In the genomic region with DNA sequence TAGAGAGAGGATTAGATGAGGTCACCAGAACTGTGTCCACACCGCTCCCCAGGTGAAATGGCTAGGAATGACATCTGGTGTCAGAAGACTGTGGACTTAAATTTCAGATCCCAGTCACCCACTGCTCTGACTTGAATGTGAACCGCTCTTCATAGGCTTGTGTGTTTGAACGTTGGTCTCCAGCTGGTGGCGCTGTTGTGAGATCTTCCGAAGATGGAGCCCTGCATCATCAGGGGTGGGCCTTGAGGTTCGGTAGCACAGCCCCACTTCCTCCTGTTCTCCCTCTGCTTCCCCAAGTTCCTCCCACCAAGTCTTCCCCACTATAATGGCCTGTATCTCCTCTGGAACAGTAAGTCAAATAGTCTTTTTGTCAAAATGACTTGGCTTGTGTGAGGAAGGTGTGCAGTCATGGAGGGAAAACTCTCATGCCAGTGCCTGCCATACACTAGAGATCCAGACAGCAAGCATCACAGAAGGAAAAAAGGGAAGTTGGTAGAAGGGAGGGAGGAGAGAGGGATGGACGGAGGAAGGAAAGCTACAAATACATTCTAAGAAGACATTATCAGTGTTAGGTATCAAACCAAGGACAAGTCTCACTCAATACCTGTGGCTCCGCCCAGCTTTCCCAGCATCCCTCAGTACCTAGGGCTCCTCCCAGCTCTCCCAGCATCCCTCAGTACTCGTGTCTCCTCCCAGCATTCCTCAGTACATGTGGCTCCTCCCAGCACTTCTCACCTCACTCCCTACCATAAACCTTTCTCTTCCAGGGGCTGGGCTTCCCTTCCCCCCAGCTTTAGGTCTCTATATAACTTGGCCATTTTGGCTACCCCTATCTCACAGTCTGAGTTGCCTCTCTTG, we compare ENCODE assay signal across 8 mouse cellular contexts.
DNase-seq lines count a peak whose midpoint lies in the region; ATAC-seq and TF ChIP-seq lines count a peak whose summit lies in the region.
"Had no signal": no experiment of that assay in that cellular context is flagged by ENCODE, and none has a peak within 500 bp of the region (broad histone marks: within the 10 kb centered on the region; RNA-seq: fewer than 3 reads in every experiment).

No protein-coding gene starts in this region.

- DNase-seq in lung, postnatal 0 days (ENCODE audit: low spot score) = no peak
- DNase-seq in lung, postnatal 25 days (ENCODE audit: low spot score) = no peak
- peak; percentile 24 for DNase-seq in T-cell, adult 2 months (ENCODE audit: low spot score)
- peak; percentile 4 for DNase-seq in liver, embryonic 13.5 days
- peak; percentile 51 for DNase-seq in thymus, postnatal 0 days (ENCODE audit: low spot score)
- no peak for DNase-seq in urinary bladder, postnatal 14 days (ENCODE audit: low spot score)

- H3K4me3 ChIP-seq in lung, postnatal 0 days (ENCODE audit: low read depth, low read length) = no peak overlapping the region
- no peak overlapping the region for H3K4me3 ChIP-seq in liver, embryonic 13.5 days (replicated peaks)
- H3K4me3 ChIP-seq in kidney, embryonic 16.5 days (ENCODE audit: low read length) = no peak overlapping the region
- H3K4me3 ChIP-seq: heart, embryonic 12.5 days had no signal

- ATAC-seq in lung, postnatal 0 days = no peak
- no peak for ATAC-seq in liver, embryonic 13.5 days (ENCODE audit: low read depth)
- ATAC-seq in kidney, embryonic 16.5 days (ENCODE audit: low FRiP score, low TSS enrichment) = no peak

- no peaks in the 10 kb centered on the region for H3K36me3 ChIP-seq in lung, postnatal 0 days (ENCODE audit: insufficient read depth, low read length)
- no peaks in the 10 kb centered on the region for H3K36me3 ChIP-seq in liver, embryonic 13.5 days
- H3K36me3 ChIP-seq in kidney, embryonic 16.5 days (ENCODE audit: insufficient read depth, low read length) = no peaks in the 10 kb centered on the region
- H3K36me3 ChIP-seq: heart, embryonic 12.5 days had no signal

- no peaks in the 10 kb centered on the region for H3K9me3 ChIP-seq in lung, postnatal 0 days (ENCODE audit: low read length)
- no peaks in the 10 kb centered on the region for H3K9me3 ChIP-seq in liver, embryonic 13.5 days (replicated peaks)
- no peaks in the 10 kb centered on the region for H3K9me3 ChIP-seq in kidney, embryonic 16.5 days (ENCODE audit: low read length)
- H3K9me3 ChIP-seq: heart, embryonic 12.5 days had no signal

- TF ChIP-seq CTCF in lung, postnatal 0 days (IDR thresholded peaks at IDR 0.05) = peak; percentile 42

- H3K27ac ChIP-seq in lung, postnatal 0 days (ENCODE audit: low read length) = no peak overlapping the region
- no peak overlapping the region for H3K27ac ChIP-seq in liver, embryonic 13.5 days
- H3K27ac ChIP-seq in kidney, embryonic 16.5 days (ENCODE audit: low read length) = no peak overlapping the region

- no peak for TF ChIP-seq EP300 in lung, postnatal 0 days (IDR thresholded peaks at IDR 0.05)

- H3K9ac ChIP-seq in lung, postnatal 0 days (replicated peaks; ENCODE audit: low read depth) = no peak overlapping the region
- H3K9ac ChIP-seq in liver, embryonic 13.5 days = no peak overlapping the region
- H3K9ac ChIP-seq in kidney, embryonic 16.5 days (replicated peaks; ENCODE audit: low read length) = no peak overlapping the region
- H3K9ac ChIP-seq: heart, embryonic 12.5 days had no signal

- no peaks in the 10 kb centered on the region for H3K4me1 ChIP-seq in lung, postnatal 0 days (ENCODE audit: insufficient read depth, low read depth, low read length)
- no peaks in the 10 kb centered on the region for H3K4me1 ChIP-seq in liver, embryonic 13.5 days (replicated peaks)
- H3K4me1 ChIP-seq in kidney, embryonic 16.5 days (ENCODE audit: insufficient read depth, low read length) = no peaks in the 10 kb centered on the region

- H3K27me3 ChIP-seq in lung, postnatal 0 days (replicated peaks; ENCODE audit: insufficient read depth, low read length) = no peaks in the 10 kb centered on the region
- H3K27me3 ChIP-seq in liver, embryonic 13.5 days = no peaks in the 10 kb centered on the region
- no peaks in the 10 kb centered on the region for H3K27me3 ChIP-seq in kidney, embryonic 16.5 days (ENCODE audit: insufficient read depth, low read length)
- H3K27me3 ChIP-seq: heart, embryonic 12.5 days had no signal

- 76% methylated on average over 9 of the region's 9 CpGs for WGBS in lung, postnatal 0 days
- WGBS in liver, embryonic 13.5 days (ENCODE audit: insufficient replicate concordance) = 45% methylated on average over 9 of the region's 9 CpGs
- WGBS in kidney, embryonic 16.5 days = 79% methylated on average over 9 of the region's 9 CpGs

- H3K4me2 ChIP-seq in lung, postnatal 0 days (replicated peaks; ENCODE audit: low read depth, low read length) = no peak overlapping the region
- no peak overlapping the region for H3K4me2 ChIP-seq in liver, embryonic 13.5 days
- H3K4me2 ChIP-seq in kidney, embryonic 16.5 days (replicated peaks; ENCODE audit: low read depth, low read length) = no peak overlapping the region
- H3K4me2 ChIP-seq: heart, embryonic 12.5 days had no signal

Comparison
In these comparisons a context has a peak if more than half of its experiments do, and no peak if none do; other contexts are left out.
1. DNase-seq: peak in T-cell, adult 2 months (single experiment), liver, embryonic 13.5 days (single experiment) and thymus, postnatal 0 days (single experiment); none in lung, postnatal 0 days (single experiment), lung, postnatal 25 days (single experiment) and urinary bladder, postnatal 14 days (single experiment).